7 mouse cellular contexts compared by ENCODE assay signal in the genomic region with DNA sequence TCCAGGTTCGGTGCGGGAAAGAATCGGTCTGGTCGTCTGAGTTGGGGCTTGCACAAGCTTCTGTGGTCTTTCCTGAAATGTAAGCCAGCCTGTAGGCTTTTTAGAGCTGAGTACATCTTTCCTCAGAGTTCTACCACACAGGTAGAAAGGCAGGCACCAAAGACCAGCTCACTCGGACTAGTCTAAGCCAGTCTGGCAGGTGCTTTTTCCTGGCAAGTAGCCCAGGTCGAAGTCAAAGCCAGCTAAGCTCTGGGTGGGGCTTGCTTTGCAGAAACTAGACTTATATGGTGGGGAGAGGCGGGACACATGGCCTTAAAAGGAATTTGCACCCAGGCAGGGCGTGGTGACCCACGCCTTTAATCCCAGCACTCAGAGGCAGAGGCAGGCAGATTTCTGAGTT. TPM values are rescaled to one million over a fixed set of nuclear protein-coding genes. Genes with fewer than 3 reads are reported as not detected.
DNase-seq lines count a peak whose midpoint lies in the region; ATAC-seq and TF ChIP-seq lines count a peak whose summit lies in the region.
"Not testable (repeated sequence)": the region's sequence is repeated elsewhere in the genome, so short reads cannot be mapped to it uniquely, and the experiment has no call there.

No protein-coding gene starts in this region.

- DNase-seq in brain, adult 2 months (ENCODE audit: low read depth, low spot score): peak; percentile 33
- peak; percentile 77 for DNase-seq in kidney, adult 11 months
- not testable (repeated sequence) for DNase-seq in limb, embryonic 14.5 days (ENCODE audit: low spot score)
- DNase-seq in lung, postnatal 10 days: peak; percentile 13

- H3K27me3 ChIP-seq in heart, embryonic 16.5 days (ENCODE audit: control insufficient read depth, insufficient read depth, low read length); limb, embryonic 14.5 days (ENCODE audit: control insufficient read depth, insufficient read depth, low read length); neural tube, embryonic 14.5 days (ENCODE audit: control insufficient read depth, insufficient read depth, low read length): not testable (repeated sequence)

- H3K4me2 ChIP-seq in heart, embryonic 16.5 days (ENCODE audit: low read depth, low read length); limb, embryonic 14.5 days (replicated peaks; ENCODE audit: low read depth, low read length, severe bottlenecking); neural tube, embryonic 14.5 days (ENCODE audit: low read depth, low read length): not testable (repeated sequence)

- ATAC-seq in erythroblast, adult 5-6 weeks (replicated peaks; ENCODE audit: low FRiP score, poor library complexity, severe bottlenecking): peak; percentile 78
- peak; percentile 72 for ATAC-seq in heart, embryonic 16.5 days (replicated peaks; ENCODE audit: extremely low read depth, insufficient read depth, low FRiP score)
- ATAC-seq in limb, embryonic 14.5 days (ENCODE audit: low FRiP score, low read depth): peak; percentile 32; the same call in 1 of the 2 replicates
- ATAC-seq in neural tube, embryonic 14.5 days (ENCODE audit: low read depth): peak; percentile 42

- not testable (repeated sequence) for H3K4me1 ChIP-seq in heart, embryonic 16.5 days (ENCODE audit: control insufficient read depth, insufficient read depth, low read length); limb, embryonic 14.5 days (ENCODE audit: control insufficient read depth, insufficient read depth, low read length); neural tube, embryonic 14.5 days (ENCODE audit: control insufficient read depth, insufficient read depth, low read length)

- not testable (repeated sequence) for H3K36me3 ChIP-seq in heart, embryonic 16.5 days (ENCODE audit: control insufficient read depth, insufficient read depth); limb, embryonic 14.5 days (ENCODE audit: control insufficient read depth, insufficient read depth, low read length); neural tube, embryonic 14.5 days (ENCODE audit: control insufficient read depth, insufficient read depth, low read length)

- not testable (repeated sequence) for H3K4me3 ChIP-seq in heart, embryonic 16.5 days (ENCODE audit: low read length); limb, embryonic 14.5 days (replicated peaks; ENCODE audit: low read length); neural tube, embryonic 14.5 days (ENCODE audit: low read depth, low read length)

- H3K27ac ChIP-seq in heart, embryonic 16.5 days (ENCODE audit: low read length); limb, embryonic 14.5 days (replicated peaks; ENCODE audit: low read depth, low read length); neural tube, embryonic 14.5 days (ENCODE audit: low read depth, low read length): not testable (repeated sequence)

- not testable (repeated sequence) for TF ChIP-seq POLR2A in limb, embryonic 14.5 days (IDR thresholded peaks at IDR 0.05; ENCODE audit: borderline replicate concordance, extremely low read depth, insufficient read depth, insufficient read length)

- WGBS in heart, embryonic 16.5 days: 40% methylated on average over 4 of the region's 9 CpGs
- WGBS in limb, embryonic 14.5 days: 49% methylated on average over 4 of the region's 9 CpGs
- 48% methylated on average over 4 of the region's 9 CpGs for WGBS in neural tube, embryonic 14.5 days

- H3K9ac ChIP-seq in heart, embryonic 16.5 days (ENCODE audit: low read length); limb, embryonic 14.5 days (ENCODE audit: low read depth, low read length, severe bottlenecking); neural tube, embryonic 14.5 days (replicated peaks; ENCODE audit: low read depth, low read length): not testable (repeated sequence)

- not testable (repeated sequence) for H3K9me3 ChIP-seq in heart, embryonic 16.5 days (replicated peaks; ENCODE audit: control insufficient read depth, low read length); limb, embryonic 14.5 days (ENCODE audit: control insufficient read depth, low read length); neural tube, embryonic 14.5 days (ENCODE audit: control insufficient read depth, low read length)

RNA-seq across cellular contexts. Expression of a gene that starts 27.9 kb away (rescaled TPM):
- not detected in 2 replicates for total RNA-seq in erythroblast, adult 5-6 weeks (2015; ENCODE audit: low replicate concordance)
- total RNA-seq in erythroblast, adult 5-6 weeks (2017; ENCODE audit: low replicate concordance): not detected in 2 replicates
- 2.7 and 4.4 TPM in 2 replicates for polyA plus RNA-seq in heart, embryonic 16.5 days (2015; fragmentation: Nextera tagmentation; extraction: Ambion mirVana)
- 3.4 and 4.6 TPM in 2 replicates for polyA plus RNA-seq in limb, embryonic 14.5 days (2012; rRNA removed)
- 7.5 and 8.0 TPM in 2 replicates for polyA plus RNA-seq in limb, embryonic 14.5 days (2014; fragmentation: Nextera tagmentation; extraction: Ambion mirVana)
- polyA plus RNA-seq in neural tube, embryonic 14.5 days (2014; fragmentation: Nextera tagmentation; extraction: Ambion mirVana): 8.9 and 11.6 TPM in 2 replicates
